Mouse (Mus musculus): Measurements from ENCODE around the gene Kiss1r.
A peak's percentile ranks its signal among the peaks of the same experiment; 100 is the strongest.
"Not testable (repeated sequence)": the region's sequence is repeated elsewhere in the genome, so short reads cannot be mapped to it uniquely, and the experiment has no call there.

Gene Kiss1r

GRCm38 (mm10) chr10:79916808-79917531, at the start of gene Kiss1r:
TSS of gene Kiss1r (plus strand) at chr10:79916971.
- DNase-seq (ENCODE audit: low spot score), result peak; percentile 84

- no peak for DNase-seq (ENCODE audit: low spot score)
These were observed 44.9 kb upstream of the Kiss1r start for GRCm38 (mm10) chr10:79871845-79872244.

- DNase-seq (ENCODE audit: low spot score), result no peak
These were observed 43.9 kb upstream of the Kiss1r start for GRCm38 (mm10) chr10:79872862-79873261.

GRCm38 (mm10) chr10:79873313-79873712, 43.5 kb upstream of the Kiss1r start:
- no peak for DNase-seq (ENCODE audit: low spot score)

GRCm38 (mm10) chr10:79873715-79874289, 43.0 kb upstream of the Kiss1r start:
- no peak for DNase-seq (ENCODE audit: low spot score)

- no peak for DNase-seq (ENCODE audit: low spot score)
These were observed 42.4 kb upstream of the Kiss1r start, which contains the start of the genes Prtn3 and Plppr3 for GRCm38 (mm10) chr10:79874290-79874862. TSS of gene Prtn3 (plus strand) at chr10:79874476. TSS of gene Plppr3 (minus strand) at chr10:79874634.

GRCm38 (mm10) chr10:79877174-79877573, 39.6 kb upstream of the Kiss1r start:
- no peak for DNase-seq (ENCODE audit: low spot score)

- no peak for DNase-seq (ENCODE audit: low spot score)
These were observed 39.0 kb upstream of the Kiss1r start for GRCm38 (mm10) chr10:79877757-79878156.

- peak; percentile 57 for DNase-seq (ENCODE audit: low spot score)
These were observed 37.2 kb upstream of the Kiss1r start for GRCm38 (mm10) chr10:79879527-79879926.

- no peak for DNase-seq (ENCODE audit: low spot score)
These were observed 36.0 kb upstream of the Kiss1r start for GRCm38 (mm10) chr10:79880721-79881120.

GRCm38 (mm10) chr10:79881981-79882380, 34.8 kb upstream of the Kiss1r start:
- no peak for DNase-seq (ENCODE audit: low spot score)

GRCm38 (mm10) chr10:79883297-79884084, 33.3 kb upstream of the Kiss1r start:
- DNase-seq (ENCODE audit: low spot score), result peak; percentile 62

GRCm38 (mm10) chr10:79884446-79884845, 32.3 kb upstream of the Kiss1r start:
- no peak for DNase-seq (ENCODE audit: low spot score)

GRCm38 (mm10) chr10:79884938-79885337, 31.8 kb upstream of the Kiss1r start:
- DNase-seq (ENCODE audit: low spot score), result not testable (repeated sequence)

- no peak for DNase-seq (ENCODE audit: low spot score)
These were observed 30.7 kb upstream of the Kiss1r start, which contains the start of gene Elane for GRCm38 (mm10) chr10:79886054-79886453. TSS of gene Elane (plus strand) at chr10:79886247.

GRCm38 (mm10) chr10:79886611-79887010, 30.2 kb upstream of the Kiss1r start:
- no peak for DNase-seq (ENCODE audit: low spot score)

- no peak for DNase-seq (ENCODE audit: low spot score)
These were observed 27.4 kb upstream of the Kiss1r start for GRCm38 (mm10) chr10:79889386-79889785.

- DNase-seq (ENCODE audit: low spot score), result no peak
These were observed 26.1 kb upstream of the Kiss1r start, which contains the start of gene Cfd for GRCm38 (mm10) chr10:79890670-79891069. TSS of gene Cfd (plus strand) at chr10:79890853.

GRCm38 (mm10) chr10:79892451-79893118, 24.2 kb upstream of the Kiss1r start:
- peak; percentile 69 for DNase-seq (ENCODE audit: low spot score)

GRCm38 (mm10) chr10:79896306-79896705, 20.5 kb upstream of the Kiss1r start:
- no peak for DNase-seq (ENCODE audit: low spot score)

GRCm38 (mm10) chr10:79896814-79897213, 20.0 kb upstream of the Kiss1r start:
- no peak for DNase-seq (ENCODE audit: low spot score)

All from yolk sac, embryonic 10.5 days (tissue).